Mouse (Mus musculus): ENCODE measurements around the gene Tpp2.

- TF ChIP-seq CTCF (IDR thresholded peaks at IDR 0.05; ENCODE audit: control insufficient read depth, insufficient read depth, insufficient replicate concordance, low read depth, low read length) = no peak
- no peak for TF ChIP-seq POLR2A (IDR thresholded peaks at IDR 0.05; ENCODE audit: control insufficient read depth, low read depth, low read length)
Measured at GRCm38 (mm10) chr1:43895742-43896141, 37.7 kb upstream of the Tpp2 start.
